Mouse (Mus musculus): ENCODE data around the gene Dok3.

Dok3 gene

GRCm38 (mm10) chr13:55476256-55476655 is 52.8 kb downstream of the Dok3 start:
- no peak for DNase-seq (ENCODE audit: low spot score)

GRCm38 (mm10) chr13:55475750-55476149 is 53.3 kb downstream of the Dok3 start:
- no peak for DNase-seq (ENCODE audit: low spot score)

GRCm38 (mm10) chr13:55474621-55475069 is 54.5 kb downstream of the Dok3 start:
- DNase-seq (ENCODE audit: low spot score): no peak

DNA sequence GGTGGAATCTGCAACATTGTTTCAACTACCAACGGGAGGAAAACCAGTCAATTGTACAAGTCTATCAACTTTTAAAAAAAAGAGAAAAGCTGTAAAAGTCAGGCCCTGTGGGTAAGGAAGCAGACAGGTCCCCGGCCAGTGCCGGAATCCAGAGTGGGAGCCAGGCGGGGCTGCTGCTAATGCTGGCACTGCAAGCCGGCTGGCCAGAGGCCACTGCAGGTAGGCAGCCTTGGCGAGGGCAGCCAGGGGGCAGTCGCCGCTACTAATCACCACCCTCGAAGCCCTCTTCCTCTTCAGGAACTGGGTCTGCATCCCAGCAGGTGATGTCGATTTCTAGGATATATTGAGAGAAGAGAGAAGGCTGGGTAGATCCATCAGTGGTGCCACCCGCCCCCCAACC is 55.1 kb downstream of the Dok3 start:
- DNase-seq (ENCODE audit: low spot score): no peak

All from ovary, adult 18-20 months (tissue).